Mouse (Mus musculus) layer of hippocampus, postnatal 36 days (tissue): Measurements from ENCODE around the gene Ntm. TPM values are rescaled to one million over a fixed set of nuclear protein-coding genes. Genes with fewer than 3 reads are reported as not detected.
A peak's percentile ranks its signal among the peaks of the same experiment; 100 is the strongest.

Experiments used
- DNase-seq, 2 experiments: peaks; one replicate each; pipeline ENCODE4 v3.0.0; 2022
- total RNA-seq, 2 experiments: library from RNA; stranded (reverse); gene quantifications; 2 replicates each; pipeline ENCODE4 v1.2.3; 2021

Ntm gene
- total RNA-seq, 2 experiments from 2014 or later, result 132 to 135 TPM

GRCm38 (mm10) chr9:29802071-29802705 is 160.8 kb downstream of the Ntm start:
- DNase-seq, result no peak

GRCm38 (mm10) chr9:29796281-29796680 is 166.7 kb downstream of the Ntm start:
- no peak for DNase-seq

- peak; percentile 45 to 47 for DNase-seq
These were observed 171.6 kb downstream of the Ntm start for GRCm38 (mm10) chr9:29791199-29791915.

- DNase-seq, result no peak
These were observed 172.9 kb downstream of the Ntm start for GRCm38 (mm10) chr9:29790017-29790416.

GRCm38 (mm10) chr9:29788855-29789254 is 174.1 kb downstream of the Ntm start:
- DNase-seq, result no peak

- no peak for DNase-seq
These were observed 175.5 kb downstream of the Ntm start for GRCm38 (mm10) chr9:29787408-29787807.

- DNase-seq, result no peak
These were observed 180.2 kb downstream of the Ntm start for GRCm38 (mm10) chr9:29782697-29783096.

GRCm38 (mm10) chr9:29779739-29780138 is 183.2 kb downstream of the Ntm start:
- no peak for DNase-seq

- DNase-seq, result no peak
These were observed 186.0 kb downstream of the Ntm start for GRCm38 (mm10) chr9:29776951-29777350.

GRCm38 (mm10) chr9:29776542-29776941 is 186.4 kb downstream of the Ntm start:
- DNase-seq, result no peak

GRCm38 (mm10) chr9:29776030-29776429 is 186.9 kb downstream of the Ntm start:
- DNase-seq, result no peak

GRCm38 (mm10) chr9:29772625-29773388 is 190.1 kb downstream of the Ntm start:
- no peak for DNase-seq

GRCm38 (mm10) chr9:29771870-29772269 is 191.1 kb downstream of the Ntm start:
- no peak for DNase-seq

- DNase-seq, result no peak
These were observed 191.7 kb downstream of the Ntm start for GRCm38 (mm10) chr9:29771071-29771785.

- DNase-seq, result no peak
These were observed 193.6 kb downstream of the Ntm start for GRCm38 (mm10) chr9:29769361-29769760.

- DNase-seq, result no peak
These were observed 196.7 kb downstream of the Ntm start for GRCm38 (mm10) chr9:29765990-29766980.

- DNase-seq, result no peak
These were observed 199.6 kb downstream of the Ntm start for GRCm38 (mm10) chr9:29763338-29763737.

GRCm38 (mm10) chr9:29761952-29762586 is 200.9 kb downstream of the Ntm start:
- DNase-seq, result no peak

- DNase-seq, result no peak
These were observed 201.4 kb downstream of the Ntm start for GRCm38 (mm10) chr9:29761511-29761910.

GRCm38 (mm10) chr9:29759940-29760339 is 203.0 kb downstream of the Ntm start:
- DNase-seq, result no peak

GRCm38 (mm10) chr9:29759060-29759459 is 203.9 kb downstream of the Ntm start:
- DNase-seq, result no peak
